ENCODE assay signal across 9 mouse cellular contexts in genomic region chr17:56473611-56473905, GRCm38 (mm10). TPM values are rescaled to one million over a fixed set of nuclear protein-coding genes. Genes with fewer than 3 reads are reported as not detected.
DNase-seq lines count a peak whose midpoint lies in the region; ATAC-seq and TF ChIP-seq lines count a peak whose summit lies in the region.
"Had no signal": no experiment of that assay in that cellular context is flagged by ENCODE, and none has a peak within 500 bp of the region (broad histone marks: within the 10 kb centered on the region; RNA-seq: fewer than 3 reads in every experiment).

No protein-coding gene starts in this region.

- TF ChIP-seq POLR2A in limb, embryonic 14.5 days (IDR thresholded peaks at IDR 0.05; ENCODE audit: borderline replicate concordance, extremely low read depth, insufficient read depth, insufficient read length) = no peak
- no peak for TF ChIP-seq POLR2A in olfactory bulb, adult 2 months (IDR thresholded peaks at IDR 0.05; ENCODE audit: insufficient read depth, low read depth, low read length)
- no peak for TF ChIP-seq POLR2A in kidney, adult 2 months (IDR thresholded peaks at IDR 0.05; ENCODE audit: low read depth, low read length)

- peaks cover 27% of the 10 kb centered on the region for H3K4me1 ChIP-seq in lung, embryonic 14.5 days (ENCODE audit: insufficient read depth)
- peaks cover 59% of the 10 kb centered on the region for H3K4me1 ChIP-seq in forebrain, embryonic 13.5 days
- H3K4me1 ChIP-seq in limb, embryonic 14.5 days (ENCODE audit: control insufficient read depth, insufficient read depth, low read length) = peaks cover 53% of the 10 kb centered on the region
- peaks cover 77% of the 10 kb centered on the region for H3K4me1 ChIP-seq in olfactory bulb, adult 2 months (ENCODE audit: control insufficient read depth, insufficient read depth, low read length)
- no peaks in the 10 kb centered on the region for H3K4me1 ChIP-seq in kidney, adult 2 months (ENCODE audit: control insufficient read depth, insufficient read depth, low read length)

- no peak for DNase-seq in lung, embryonic 14.5 days
- no peak for DNase-seq in lung, postnatal 4 days
- DNase-seq in limb, embryonic 14.5 days (ENCODE audit: low spot score) = no peak
- no peak for DNase-seq in cerebellum, adult 18-20 months
- no peak for DNase-seq in adrenal gland, postnatal 10 days
- no peak for DNase-seq in kidney, adult 2 months
- DNase-seq: gastrocnemius, postnatal 25 days had no signal

- peaks cover 31% of the 10 kb centered on the region for H3K27me3 ChIP-seq in lung, embryonic 14.5 days (ENCODE audit: insufficient read depth, low read length)
- H3K27me3 ChIP-seq in forebrain, embryonic 13.5 days = no peaks in the 10 kb centered on the region
- H3K27me3 ChIP-seq in limb, embryonic 14.5 days (ENCODE audit: control insufficient read depth, insufficient read depth, low read length) = peaks cover 41% of the 10 kb centered on the region
- peaks cover 5% of the 10 kb centered on the region for H3K27me3 ChIP-seq in kidney, adult 2 months (replicated peaks; ENCODE audit: control insufficient read depth, insufficient read depth, low read length)

- TF ChIP-seq CTCF in lung, embryonic 14.5 days (IDR thresholded peaks at IDR 0.05; ENCODE audit: low read depth) = no peak
- TF ChIP-seq CTCF in olfactory bulb, adult 2 months (IDR thresholded peaks at IDR 0.05; ENCODE audit: insufficient read depth, low read depth, low read length) = no peak
- TF ChIP-seq CTCF in kidney, adult 2 months (conservative IDR thresholded peaks at IDR 0.05; ENCODE audit: insufficient read depth, insufficient read length, low read depth, low read length) = no peak

- no peak overlapping the region for H3K27ac ChIP-seq in lung, embryonic 14.5 days (ENCODE audit: low read depth)
- H3K27ac ChIP-seq in forebrain, embryonic 13.5 days = peak overlapping the region; percentile 97
- no peak overlapping the region for H3K27ac ChIP-seq in limb, embryonic 14.5 days (replicated peaks; ENCODE audit: low read depth, low read length)
- no peak overlapping the region for H3K27ac ChIP-seq in olfactory bulb, adult 2 months (ENCODE audit: insufficient read depth, low read depth, low read length)
- no peak overlapping the region for H3K27ac ChIP-seq in kidney, adult 2 months (ENCODE audit: insufficient read depth, low read depth, low read length)

- H3K9ac ChIP-seq in lung, embryonic 14.5 days = no peak overlapping the region; the same call in 1 of the 2 replicates
- peak overlapping the region; percentile 98 for H3K9ac ChIP-seq in forebrain, embryonic 13.5 days
- H3K9ac ChIP-seq in limb, embryonic 14.5 days (ENCODE audit: low read depth, low read length, severe bottlenecking) = 0 out of 2 replicates have a peak overlapping the region, but pooled peaks have one; percentile 16

- no peak for ATAC-seq in lung, embryonic 14.5 days (ENCODE audit: insufficient read depth)
- no peak for ATAC-seq in forebrain, embryonic 13.5 days
- no peak for ATAC-seq in limb, embryonic 14.5 days (ENCODE audit: low FRiP score, low read depth)

- peak overlapping the region; percentile 99 for H3K4me2 ChIP-seq in lung, embryonic 14.5 days
- peak overlapping the region; percentile 99 for H3K4me2 ChIP-seq in forebrain, embryonic 13.5 days
- peak overlapping the region; percentile 98 for H3K4me2 ChIP-seq in limb, embryonic 14.5 days (replicated peaks; ENCODE audit: low read depth, low read length, severe bottlenecking)

- 0 out of 2 replicates have a peak, but pooled peaks cover 4% of the 10 kb centered on the region for H3K9me3 ChIP-seq in lung, embryonic 14.5 days (ENCODE audit: low read depth, low read length)
- H3K9me3 ChIP-seq in forebrain, embryonic 13.5 days (replicated peaks) = no peaks in the 10 kb centered on the region
- H3K9me3 ChIP-seq in limb, embryonic 14.5 days (ENCODE audit: control insufficient read depth, low read length) = 0 out of 2 replicates have a peak, but pooled peaks cover 5% of the 10 kb centered on the region

- WGBS in lung, embryonic 14.5 days = 3% methylated on average over 11 of the region's 11 CpGs
- WGBS in forebrain, embryonic 13.5 days = 6% methylated on average over 11 of the region's 11 CpGs
- 4% methylated on average over 11 of the region's 11 CpGs for WGBS in limb, embryonic 14.5 days
- WGBS in olfactory bulb, adult 2 months = 4% methylated on average over 11 of the region's 11 CpGs
- 3% methylated on average over 11 of the region's 11 CpGs for WGBS in kidney, adult 2 months

- H3K4me3 ChIP-seq in lung, embryonic 14.5 days (ENCODE audit: low read depth, low read length) = peak overlapping the region; percentile 80
- H3K4me3 ChIP-seq in forebrain, embryonic 13.5 days = peak overlapping the region; percentile 87
- peak overlapping the region; percentile 86 for H3K4me3 ChIP-seq in limb, embryonic 14.5 days (replicated peaks; ENCODE audit: low read length)
- H3K4me3 ChIP-seq in olfactory bulb, adult 2 months (ENCODE audit: insufficient read depth, low read depth, low read length) = peak overlapping the region; percentile 89
- no peak overlapping the region for H3K4me3 ChIP-seq in kidney, adult 2 months (ENCODE audit: insufficient read depth, low read depth, low read length)

- no peaks in the 10 kb centered on the region for H3K36me3 ChIP-seq in lung, embryonic 14.5 days (ENCODE audit: insufficient read depth)
- peaks cover 10% of the 10 kb centered on the region for H3K36me3 ChIP-seq in forebrain, embryonic 13.5 days (ENCODE audit: poor library complexity, severe bottlenecking)
- H3K36me3 ChIP-seq in limb, embryonic 14.5 days (ENCODE audit: control insufficient read depth, insufficient read depth, low read length) = no peaks in the 10 kb centered on the region; the same call in 1 of the 2 replicates
- no peaks in the 10 kb centered on the region for H3K36me3 ChIP-seq in kidney, adult 2 months (ENCODE audit: control insufficient read depth, insufficient read depth, low read length)

RNA-seq across cellular contexts. Expression of gene Ptprs, which starts 2.7 kb away (rescaled TPM):
- 96.8 and 112 TPM in 2 replicates for polyA plus RNA-seq in lung, embryonic 14.5 days (2014; fragmentation: Nextera tagmentation; extraction: Ambion mirVana)
- 276 and 292 TPM in 2 replicates for polyA plus RNA-seq in forebrain, embryonic 13.5 days (2015; fragmentation: Nextera tagmentation; extraction: Ambion mirVana)
- polyA plus RNA-seq in limb, embryonic 14.5 days (2012; rRNA removed) = 483 and 667 TPM in 2 replicates
- polyA plus RNA-seq in limb, embryonic 14.5 days (2014; fragmentation: Nextera tagmentation; extraction: Ambion mirVana) = 116 and 131 TPM in 2 replicates
- polyA plus RNA-seq in olfactory bulb, adult 2 months (2012; ENCODE audit: insufficient read depth, insufficient read length, low replicate concordance, missing spikeins) = 198 and 241 TPM in 2 replicates
- total RNA-seq in adrenal gland, postnatal 10 days (2021) = 100 to 1,000 TPM in 1 of 2 experiments, 10 to 100 TPM in 1; 77.1 to 106 TPM
- polyA plus RNA-seq in kidney, adult 2 months (2012; rRNA removed) = 38.8 and 48.0 TPM in 2 replicates

RNA-seq across cellular contexts. Expression of gene Znrf4, which starts 38.7 kb away (rescaled TPM):
- not detected in 2 replicates for polyA plus RNA-seq in lung, embryonic 14.5 days (2014; fragmentation: Nextera tagmentation; extraction: Ambion mirVana)
- 0.14 TPM in 1 of 2 replicates, not detected in the other for polyA plus RNA-seq in forebrain, embryonic 13.5 days (2015; fragmentation: Nextera tagmentation; extraction: Ambion mirVana)
- polyA plus RNA-seq in limb, embryonic 14.5 days (2012; rRNA removed) = not detected in 2 replicates
- polyA plus RNA-seq in limb, embryonic 14.5 days (2014; fragmentation: Nextera tagmentation; extraction: Ambion mirVana) = 0.17 TPM in 1 of 2 replicates, not detected in the other
- not detected in 2 replicates for polyA plus RNA-seq in olfactory bulb, adult 2 months (2012; ENCODE audit: insufficient read depth, insufficient read length, low replicate concordance, missing spikeins)
- total RNA-seq in adrenal gland, postnatal 10 days (2021) = not detected
- polyA plus RNA-seq in kidney, adult 2 months (2012; rRNA removed) = 0.17 and 0.52 TPM in 2 replicates
- total RNA-seq: gastrocnemius, postnatal 25 days had no signal
